Mouse (Mus musculus): ENCODE measurements around the gene Fgfr2. TPM values are rescaled to one million over a fixed set of nuclear protein-coding genes. Genes with fewer than 3 reads are reported as not detected.

Gene Fgfr2
- total RNA-seq, 2 experiments from 2014 or later: 27.3 to 32.7 TPM

GRCm38 (mm10) chr7:132800868-132801267 lies 322.3 kb downstream of the Fgfr2 start:
- DNase-seq (ENCODE audit: low spot score in 2 of 2): no peak
- intact Hi-C loops (cut with DNase I): no loop called here

GRCm38 (mm10) chr7:132799119-132800016 lies 323.8 kb downstream of the Fgfr2 start:
- DNase-seq (ENCODE audit: low spot score in 2 of 2): no peak
- intact Hi-C loops (cut with DNase I): no loop called here

- intact Hi-C loops (cut with DNase I): no loop called here
- DNase-seq (ENCODE audit: low spot score in 2 of 2): no peak
Measured at GRCm38 (mm10) chr7:132795141-132795540, 328.0 kb downstream of the Fgfr2 start.

GRCm38 (mm10) chr7:132793467-132793866 lies 329.7 kb downstream of the Fgfr2 start:
- no peak for DNase-seq (ENCODE audit: low spot score in 2 of 2)

GRCm38 (mm10) chr7:132790447-132791219 lies 332.5 kb downstream of the Fgfr2 start:
- DNase-seq (ENCODE audit: low spot score in 2 of 2): no peak
- intact Hi-C loops (cut with DNase I): no loop called here

More at GRCm38 (mm10) chr7:132793467-132793866, 329.7 kb downstream of the Fgfr2 start:
- intact Hi-C loops (cut with DNase I): no loop called here

- intact Hi-C loops (cut with DNase I): no loop called here
- peak; percentile 82 to 84 for DNase-seq (ENCODE audit: low spot score in 2 of 2)
Measured at GRCm38 (mm10) chr7:132788826-132789225, 334.3 kb downstream of the Fgfr2 start.

GRCm38 (mm10) chr7:132787496-132788190 lies 335.5 kb downstream of the Fgfr2 start:
- intact Hi-C loops (cut with DNase I): no loop called here
- no peak for DNase-seq (ENCODE audit: low spot score in 2 of 2)

- intact Hi-C loops (cut with DNase I): no loop called here
- no peak for DNase-seq (ENCODE audit: low spot score in 2 of 2)
Measured at GRCm38 (mm10) chr7:132787022-132787421, 336.1 kb downstream of the Fgfr2 start.

GRCm38 (mm10) chr7:132786522-132786921 lies 336.6 kb downstream of the Fgfr2 start:
- intact Hi-C loops (cut with DNase I): no loop called here

GRCm38 (mm10) chr7:132786011-132786410 lies 337.1 kb downstream of the Fgfr2 start:
- DNase-seq (ENCODE audit: low spot score in 2 of 2): no peak
- intact Hi-C loops (cut with DNase I): no loop called here

More at GRCm38 (mm10) chr7:132786522-132786921, 336.6 kb downstream of the Fgfr2 start:
- no peak for DNase-seq (ENCODE audit: low spot score in 2 of 2)

- DNase-seq (ENCODE audit: low spot score in 2 of 2): no peak
- intact Hi-C loops (cut with DNase I): no loop called here
Measured at GRCm38 (mm10) chr7:132784101-132784500, 339.0 kb downstream of the Fgfr2 start.

GRCm38 (mm10) chr7:132781850-132782249 lies 341.3 kb downstream of the Fgfr2 start:
- intact Hi-C loops (cut with DNase I): no loop called here
- DNase-seq (ENCODE audit: low spot score in 2 of 2): peak in 1 of 2 experiments; percentile 51

GRCm38 (mm10) chr7:132781130-132781814 lies 341.9 kb downstream of the Fgfr2 start:
- DNase-seq (ENCODE audit: low spot score in 2 of 2): peak in 1 of 2 experiments; percentile 51
- intact Hi-C loops (cut with DNase I): no loop called here

- intact Hi-C loops (cut with DNase I): no loop called here
- no peak for DNase-seq (ENCODE audit: low spot score in 2 of 2)
Measured at GRCm38 (mm10) chr7:132780611-132781010, 342.5 kb downstream of the Fgfr2 start.

- intact Hi-C loops (cut with DNase I): no loop called here
Measured at GRCm38 (mm10) chr7:132778630-132779029, 344.5 kb downstream of the Fgfr2 start.

GRCm38 (mm10) chr7:132777728-132778453 lies 345.3 kb downstream of the Fgfr2 start:
- intact Hi-C loops (cut with DNase I): no loop called here
- DNase-seq (ENCODE audit: low spot score in 2 of 2): no peak

More at GRCm38 (mm10) chr7:132778630-132779029, 344.5 kb downstream of the Fgfr2 start:
- DNase-seq (ENCODE audit: low spot score in 2 of 2): no peak

- intact Hi-C loops (cut with DNase I): no loop called here
- no peak for DNase-seq (ENCODE audit: low spot score in 2 of 2)
Measured at GRCm38 (mm10) chr7:132777117-132777516, 346.0 kb downstream of the Fgfr2 start.

- DNase-seq (ENCODE audit: low spot score in 2 of 2): no peak
- intact Hi-C loops (cut with DNase I): no loop called here
Measured at GRCm38 (mm10) chr7:132776338-132777111, 346.6 kb downstream of the Fgfr2 start.
